In genomic region chr3:53294855-53295254, GRCm38 (mm10) we compare ENCODE assay signal across 26 mouse cellular contexts.
DNase-seq lines count a peak whose midpoint lies in the region; ATAC-seq lines count a peak whose summit lies in the region.
"Had no signal": no experiment of that assay in that cellular context is flagged by ENCODE, and none has a peak within 500 bp of the region (broad histone marks: within the 10 kb centered on the region; RNA-seq: fewer than 3 reads in every experiment).

No protein-coding gene starts in this region.

- no peaks in the 10 kb centered on the region for H3K4me1 ChIP-seq in midbrain, embryonic 11.5 days (ENCODE audit: control insufficient read depth, insufficient read depth, low read length)
- peaks cover 4% of the 10 kb centered on the region for H3K4me1 ChIP-seq in midbrain, embryonic 10.5 days
- peaks cover 2% of the 10 kb centered on the region; the same call in 1 of the 2 replicates for H3K4me1 ChIP-seq in intestine, embryonic 16.5 days (ENCODE audit: control insufficient read depth, insufficient read depth, low read length)
- H3K4me1 ChIP-seq: embryonic facial prominence, embryonic 12.5 days; heart, embryonic 15.5 days had no signal

- H3K4me2 ChIP-seq in midbrain, embryonic 11.5 days: no peak overlapping the region
- H3K4me2 ChIP-seq in intestine, embryonic 16.5 days (ENCODE audit: low read depth, low read length): no peak overlapping the region
- H3K4me2 ChIP-seq: embryonic facial prominence, embryonic 12.5 days; heart, embryonic 15.5 days; hindbrain, embryonic 14.5 days had no signal

- no peak for ATAC-seq in midbrain, embryonic 11.5 days (ENCODE audit: low FRiP score)
- no peak for ATAC-seq in intestine, embryonic 16.5 days
- ATAC-seq: midbrain, embryonic 16.5 days had no signal

- DNase-seq in heart, adult 11 months: peak; percentile 79
- DNase-seq in heart, postnatal 25 days (ENCODE audit: low spot score): no peak
- peak; percentile 73 for DNase-seq in midbrain, embryonic 11.5 days (ENCODE audit: low spot score, missing footprints)
- DNase-seq in midbrain, embryonic 10.5 days (ENCODE audit: low spot score): no peak
- DNase-seq in kidney, postnatal 14 days: peak; percentile 55
- peak; percentile 77 for DNase-seq in retina, postnatal 1 day
- DNase-seq in MN1 (ENCODE audit: low spot score): no peak
- DNase-seq: cerebellum, adult 11 months; cerebellum, adult 9-10 months; cerebellum, postnatal 36 days; gastrocnemius, postnatal 14 days; heart, postnatal 36 days; layer of hippocampus, postnatal 36 days; liver; lung, adult 2 months; lung, postnatal 10 days; thymus, postnatal 4 days had no signal

- no peaks in the 10 kb centered on the region for H3K27me3 ChIP-seq in midbrain, embryonic 11.5 days (ENCODE audit: control insufficient read depth, insufficient read depth, low read length)
- no peaks in the 10 kb centered on the region for H3K27me3 ChIP-seq in midbrain, embryonic 10.5 days (ENCODE audit: low read depth, poor library complexity, severe bottlenecking)
- no peaks in the 10 kb centered on the region for H3K27me3 ChIP-seq in intestine, embryonic 16.5 days (replicated peaks; ENCODE audit: control insufficient read depth, insufficient read depth, low read length)
- H3K27me3 ChIP-seq: embryonic facial prominence, embryonic 12.5 days; heart, embryonic 15.5 days had no signal

- WGBS in midbrain, embryonic 11.5 days: 48% methylated on average over 6 of the region's 6 CpGs
- 46% methylated on average over 6 of the region's 6 CpGs for WGBS in midbrain, embryonic 10.5 days
- 73% methylated on average over 6 of the region's 6 CpGs for WGBS in intestine, embryonic 16.5 days

- intact Hi-C loops in heart, postnatal 25 days (cut with DNase I): no loop called here

- H3K36me3 ChIP-seq in midbrain, embryonic 11.5 days (ENCODE audit: control insufficient read depth, insufficient read depth, low read length): no peaks in the 10 kb centered on the region
- no peaks in the 10 kb centered on the region for H3K36me3 ChIP-seq in midbrain, embryonic 10.5 days
- no peaks in the 10 kb centered on the region for H3K36me3 ChIP-seq in intestine, embryonic 16.5 days (ENCODE audit: control insufficient read depth, insufficient read depth, low read length)
- H3K36me3 ChIP-seq: embryonic facial prominence, embryonic 12.5 days; forebrain, embryonic 10.5 days; heart, embryonic 10.5 days; heart, embryonic 15.5 days had no signal

- H3K9me3 ChIP-seq in midbrain, embryonic 11.5 days (ENCODE audit: control insufficient read depth, low read length): no peaks in the 10 kb centered on the region
- no peaks in the 10 kb centered on the region for H3K9me3 ChIP-seq in midbrain, embryonic 10.5 days (replicated peaks)
- H3K9me3 ChIP-seq in intestine, embryonic 16.5 days (ENCODE audit: control insufficient read depth, low read length): no peaks in the 10 kb centered on the region
- H3K9me3 ChIP-seq: embryonic facial prominence, embryonic 12.5 days; forebrain, embryonic 10.5 days; heart, embryonic 10.5 days; heart, embryonic 15.5 days had no signal

- H3K9ac ChIP-seq in midbrain, embryonic 11.5 days (ENCODE audit: low read length): no peak overlapping the region
- H3K9ac ChIP-seq in intestine, embryonic 16.5 days (ENCODE audit: low read depth, low read length): no peak overlapping the region
- H3K9ac ChIP-seq: embryonic facial prominence, embryonic 12.5 days; heart, embryonic 15.5 days; hindbrain, embryonic 14.5 days; liver, embryonic 14.5 days had no signal

- no peak overlapping the region for H3K4me3 ChIP-seq in midbrain, embryonic 11.5 days (ENCODE audit: low read depth, low read length)
- no peak overlapping the region for H3K4me3 ChIP-seq in midbrain, embryonic 10.5 days
- H3K4me3 ChIP-seq in intestine, embryonic 16.5 days (ENCODE audit: low read length): no peak overlapping the region
- H3K4me3 ChIP-seq: embryonic facial prominence, embryonic 12.5 days; forebrain, embryonic 10.5 days; heart, embryonic 10.5 days; heart, embryonic 15.5 days had no signal

- H3K27ac ChIP-seq in midbrain, embryonic 11.5 days (ENCODE audit: low read depth, low read length): no peak overlapping the region
- no peak overlapping the region for H3K27ac ChIP-seq in midbrain, embryonic 10.5 days (replicated peaks)
- no peak overlapping the region for H3K27ac ChIP-seq in intestine, embryonic 16.5 days (ENCODE audit: low read length)
- H3K27ac ChIP-seq: embryonic facial prominence, embryonic 12.5 days; forebrain, embryonic 10.5 days; heart, embryonic 10.5 days; heart, embryonic 15.5 days; hindbrain, embryonic 14.5 days; liver, embryonic 14.5 days; macrophage had no signal

Comparison
In these comparisons a context has a peak if more than half of its experiments do, and no peak if none do; other contexts are left out.
1. DNase-seq: peak in heart, adult 11 months (single experiment), midbrain, embryonic 11.5 days (single experiment), kidney, postnatal 14 days (single experiment) and retina, postnatal 1 day (single experiment); none in heart, postnatal 25 days (single experiment), midbrain, embryonic 10.5 days (single experiment) and MN1 (single experiment).